Mouse (Mus musculus): ENCODE measurements around the gene 6030468B19Rik.
"Not testable (repeated sequence)": the region's sequence is repeated elsewhere in the genome, so short reads cannot be mapped to it uniquely, and the experiment has no call there.

6030468B19Rik gene

GRCm38 (mm10) chr11:117828149-117828887 is 30.9 kb downstream of the 6030468B19Rik start:
- no peak for DNase-seq (ENCODE audit: low read depth, low spot score)

GRCm38 (mm10) chr11:117828888-117829604 is 31.6 kb downstream of the 6030468B19Rik start:
- DNase-seq (ENCODE audit: low read depth, low spot score), result no peak

- DNase-seq (ENCODE audit: low read depth, low spot score), result no peak
These were observed 32.3 kb downstream of the 6030468B19Rik start for GRCm38 (mm10) chr11:117829671-117830215.

- no peak for DNase-seq (ENCODE audit: low read depth, low spot score)
These were observed 32.9 kb downstream of the 6030468B19Rik start for GRCm38 (mm10) chr11:117830401-117830800.

GRCm38 (mm10) chr11:117832086-117832969 is 34.9 kb downstream of the 6030468B19Rik start:
- peak; percentile 70 for DNase-seq (ENCODE audit: low read depth, low spot score)

GRCm38 (mm10) chr11:117833509-117833908 is 36.0 kb downstream of the 6030468B19Rik start:
- DNase-seq (ENCODE audit: low read depth, low spot score), result not testable (repeated sequence)

GRCm38 (mm10) chr11:117834086-117834485 is 36.6 kb downstream of the 6030468B19Rik start:
- no peak for DNase-seq (ENCODE audit: low read depth, low spot score)

GRCm38 (mm10) chr11:117836306-117836705 is 38.8 kb downstream of the 6030468B19Rik start:
- DNase-seq (ENCODE audit: low read depth, low spot score), result peak; percentile 44

GRCm38 (mm10) chr11:117838572-117838971 is 41.1 kb downstream of the 6030468B19Rik start:
- no peak for DNase-seq (ENCODE audit: low read depth, low spot score)

GRCm38 (mm10) chr11:117839021-117839420 is 41.6 kb downstream of the 6030468B19Rik start:
- no peak for DNase-seq (ENCODE audit: low read depth, low spot score)

GRCm38 (mm10) chr11:117840910-117841309 is 43.5 kb downstream of the 6030468B19Rik start:
- DNase-seq (ENCODE audit: low read depth, low spot score), result no peak

- DNase-seq (ENCODE audit: low read depth, low spot score), result no peak
These were observed 46.0 kb downstream of the 6030468B19Rik start for GRCm38 (mm10) chr11:117843434-117843833.

- no peak for DNase-seq (ENCODE audit: low read depth, low spot score)
These were observed 47.5 kb downstream of the 6030468B19Rik start for GRCm38 (mm10) chr11:117844997-117845396.

GRCm38 (mm10) chr11:117845651-117846050 is 48.2 kb downstream of the 6030468B19Rik start:
- no peak for DNase-seq (ENCODE audit: low read depth, low spot score)

- no peak for DNase-seq (ENCODE audit: low read depth, low spot score)
These were observed 49.2 kb downstream of the 6030468B19Rik start for GRCm38 (mm10) chr11:117846640-117847039.

- no peak for DNase-seq (ENCODE audit: low read depth, low spot score)
These were observed 50.2 kb downstream of the 6030468B19Rik start for GRCm38 (mm10) chr11:117847593-117848215.

- DNase-seq (ENCODE audit: low read depth, low spot score), result no peak
These were observed 51.0 kb downstream of the 6030468B19Rik start for GRCm38 (mm10) chr11:117848271-117848984.

GRCm38 (mm10) chr11:117848985-117849671 is 51.7 kb downstream of the 6030468B19Rik start, which contains the start of gene Birc5:
Gene Birc5 (plus strand): TSS chr11:117849251.
- peak; percentile 95 for DNase-seq (ENCODE audit: low read depth, low spot score)

GRCm38 (mm10) chr11:117852875-117853274 is 55.4 kb downstream of the 6030468B19Rik start:
- no peak for DNase-seq (ENCODE audit: low read depth, low spot score)

GRCm38 (mm10) chr11:117854241-117854640 is 56.8 kb downstream of the 6030468B19Rik start:
- no peak for DNase-seq (ENCODE audit: low read depth, low spot score)

Data from forelimb bud, embryonic 11.5 days (tissue).